18 mouse cellular contexts compared by ENCODE assay signal in genomic region chr13:104569765-104570164, GRCm38 (mm10).
"Had no signal": no experiment of that assay in that cellular context is flagged by ENCODE, and none has a peak within 500 bp of the region (broad histone marks: within the 10 kb centered on the region; RNA-seq: fewer than 3 reads in every experiment).

No protein-coding gene starts in this region.

- H3K36me3 ChIP-seq: liver, embryonic 13.5 days; midbrain, embryonic 12.5 days; neural tube, embryonic 13.5 days; stomach, embryonic 15.5 days had no signal

- DNase-seq: kidney, adult 2 months; kidney, postnatal 25 days; layer of hippocampus, postnatal 36 days; liver, embryonic 13.5 days; retina, postnatal 1 day; right cerebral cortex, postnatal 25 days; spleen, adult 18-20 months; thymus, postnatal 36 days had no signal

- H3K4me3 ChIP-seq: layer of hippocampus, adult 2 months; left cerebral cortex, adult 2 months; liver, embryonic 13.5 days; midbrain, embryonic 12.5 days; myocyte; neural tube, embryonic 13.5 days; stomach, embryonic 15.5 days had no signal

- ATAC-seq: intestine, embryonic 16.5 days; midbrain, embryonic 16.5 days had no signal

- H3K9me3 ChIP-seq: liver, embryonic 13.5 days; midbrain, embryonic 12.5 days; neural tube, embryonic 13.5 days; stomach, embryonic 15.5 days had no signal

- H3K4me2 ChIP-seq: liver, embryonic 13.5 days; lung, embryonic 14.5 days; midbrain, embryonic 12.5 days; neural tube, embryonic 13.5 days; stomach, embryonic 15.5 days had no signal

- H3K27ac ChIP-seq: kidney, postnatal 0 days; layer of hippocampus, adult 2 months; left cerebral cortex, adult 2 months; liver, embryonic 13.5 days; midbrain, embryonic 12.5 days; neural tube, embryonic 13.5 days; stomach, embryonic 15.5 days had no signal

- H3K27me3 ChIP-seq: liver, embryonic 13.5 days; midbrain, embryonic 12.5 days; neural tube, embryonic 13.5 days; stomach, embryonic 15.5 days had no signal

- H3K9ac ChIP-seq: liver, embryonic 13.5 days; lung, embryonic 14.5 days; midbrain, embryonic 12.5 days; neural tube, embryonic 13.5 days; stomach, embryonic 15.5 days had no signal

- H3K4me1 ChIP-seq: liver, embryonic 13.5 days; midbrain, embryonic 12.5 days; neural tube, embryonic 13.5 days; stomach, embryonic 15.5 days had no signal
